Mouse (Mus musculus): ENCODE measurements around the gene Rgs7. TPM values are rescaled to one million over a fixed set of nuclear protein-coding genes. Genes with fewer than 3 reads are reported as not detected.
A peak's percentile ranks its signal among the peaks of the same experiment; 100 is the strongest.

Rgs7 gene
- polyA plus RNA-seq, 1 experiment from 2014 or later = 9.2 TPM

- Histone ChIP-seq H3K27me3 (no peaks in the 10 kb centered on the region), H3K4me2 (no peak overlapping the region), H3K4me1 (no peaks in the 10 kb centered on the region), H3K36me3 (ENCODE audit: poor library complexity, severe bottlenecking) (no peaks in the 10 kb centered on the region), H3K27ac (no peak overlapping the region), H3K9me3 (replicated peaks) (no peaks in the 10 kb centered on the region), H3K9ac (no peak overlapping the region), H3K4me3 (no peak overlapping the region)
- ATAC-seq = no peak; the same call in 1 of the 2 replicates
- 94% methylated on average over 4 of the region's 4 CpGs for WGBS
Observed at GRCm38 (mm10) chr1:175040038-175040437, 452.3 kb downstream of the Rgs7 start.

- Histone ChIP-seq H3K4me2 (no peak overlapping the region), H3K36me3 (ENCODE audit: poor library complexity, severe bottlenecking) (no peaks in the 10 kb centered on the region), H3K4me3 (no peak overlapping the region), H3K9ac (no peak overlapping the region), H3K9me3 (replicated peaks) (no peaks in the 10 kb centered on the region), H3K27me3 (no peaks in the 10 kb centered on the region), H3K27ac (no peak overlapping the region), H3K4me1 (no peaks in the 10 kb centered on the region)
- ATAC-seq = peak; percentile 62; the same call in 1 of the 2 replicates
- 11% methylated on average over 6 of the region's 6 CpGs for WGBS
Observed at GRCm38 (mm10) chr1:175039567-175039966, 452.7 kb downstream of the Rgs7 start.

- Histone ChIP-seq H3K4me3 (no peak overlapping the region), H3K4me2 (no peak overlapping the region), H3K27ac (no peak overlapping the region), H3K9me3 (replicated peaks) (no peaks in the 10 kb centered on the region), H3K27me3 (no peaks in the 10 kb centered on the region), H3K4me1 (peaks cover 3% of the 10 kb centered on the region; the same call in 1 of the 2 replicates), H3K9ac (no peak overlapping the region), H3K36me3 (ENCODE audit: poor library complexity, severe bottlenecking) (no peaks in the 10 kb centered on the region)
- WGBS = 93% methylated on average over 5 of the region's 5 CpGs
- ATAC-seq = no peak
Observed at GRCm38 (mm10) chr1:175035461-175035860, 456.8 kb downstream of the Rgs7 start.

- Histone ChIP-seq H3K36me3 (ENCODE audit: poor library complexity, severe bottlenecking) (no peaks in the 10 kb centered on the region), H3K27ac (no peak overlapping the region), H3K4me2 (no peak overlapping the region), H3K4me3 (no peak overlapping the region), H3K9me3 (replicated peaks) (no peaks in the 10 kb centered on the region), H3K9ac (no peak overlapping the region), H3K4me1 (peaks cover 7% of the 10 kb centered on the region; the same call in 1 of the 2 replicates), H3K27me3 (no peaks in the 10 kb centered on the region)
- 32% methylated on average over 6 of the region's 6 CpGs for WGBS
- peak; percentile 34; the same call in 1 of the 2 replicates for ATAC-seq
Observed at GRCm38 (mm10) chr1:175032015-175032414, 460.3 kb downstream of the Rgs7 start.

DNA sequence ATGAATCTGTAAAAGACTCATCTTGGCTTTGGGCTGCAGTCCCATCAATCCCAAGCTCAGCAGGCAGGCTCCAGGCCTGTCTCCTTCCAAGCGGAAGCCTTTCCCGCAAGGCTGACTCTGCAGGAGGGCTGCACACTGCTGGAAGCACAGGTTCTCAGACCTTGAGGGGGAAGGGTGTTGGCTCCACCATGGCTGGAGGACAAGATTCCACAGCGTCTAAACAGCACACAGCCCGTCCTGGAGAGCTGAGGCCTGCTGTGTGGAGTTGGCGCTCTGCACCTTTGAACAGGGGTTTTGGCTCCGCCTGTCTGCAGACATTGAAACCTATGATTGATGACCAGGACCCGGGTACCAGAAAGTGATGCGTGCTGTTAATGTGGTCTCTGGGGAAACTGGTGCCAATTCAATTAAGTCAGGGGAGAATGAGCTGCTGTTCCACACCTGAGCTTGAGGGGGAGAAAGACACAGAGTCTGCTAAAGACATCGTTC lies 463.5 kb downstream of the Rgs7 start:
- Histone ChIP-seq H3K27me3 (no peaks in the 10 kb centered on the region), H3K9ac (no peak overlapping the region), H3K9me3 (replicated peaks) (no peaks in the 10 kb centered on the region), H3K27ac (no peak overlapping the region), H3K4me2 (no peak overlapping the region), H3K4me3 (no peak overlapping the region), H3K4me1 (peaks cover 7% of the 10 kb centered on the region; the same call in 1 of the 2 replicates), H3K36me3 (ENCODE audit: poor library complexity, severe bottlenecking) (no peaks in the 10 kb centered on the region)
- peak; percentile 41; the same call in 1 of the 2 replicates for ATAC-seq
- WGBS = 20% methylated on average over 9 of the region's 9 CpGs

DNA sequence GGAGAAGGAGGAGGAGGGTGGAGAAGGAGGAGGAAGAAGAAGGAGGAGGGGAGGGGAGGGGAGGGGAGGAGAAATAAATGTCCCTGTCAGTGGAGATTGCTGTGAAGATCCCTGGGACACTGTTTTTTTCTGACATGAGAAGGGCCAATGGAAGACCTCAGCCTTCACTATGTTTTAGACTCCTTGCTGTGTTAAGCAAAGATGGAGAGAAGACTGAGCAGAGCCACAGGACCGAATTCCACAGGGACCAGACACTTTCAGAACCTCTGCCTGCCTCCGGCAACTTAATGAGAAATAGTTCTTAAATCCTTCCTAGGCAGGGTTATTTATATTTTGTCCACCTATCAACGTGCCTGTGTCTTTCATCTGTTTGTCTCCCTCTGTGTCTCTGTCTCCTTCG lies 464.0 kb downstream of the Rgs7 start:
- no peaks in the 10 kb centered on the region for H3K9me3 ChIP-seq (replicated peaks)
- H3K4me1 ChIP-seq = peaks cover 7% of the 10 kb centered on the region; the same call in 1 of the 2 replicates

DNA sequence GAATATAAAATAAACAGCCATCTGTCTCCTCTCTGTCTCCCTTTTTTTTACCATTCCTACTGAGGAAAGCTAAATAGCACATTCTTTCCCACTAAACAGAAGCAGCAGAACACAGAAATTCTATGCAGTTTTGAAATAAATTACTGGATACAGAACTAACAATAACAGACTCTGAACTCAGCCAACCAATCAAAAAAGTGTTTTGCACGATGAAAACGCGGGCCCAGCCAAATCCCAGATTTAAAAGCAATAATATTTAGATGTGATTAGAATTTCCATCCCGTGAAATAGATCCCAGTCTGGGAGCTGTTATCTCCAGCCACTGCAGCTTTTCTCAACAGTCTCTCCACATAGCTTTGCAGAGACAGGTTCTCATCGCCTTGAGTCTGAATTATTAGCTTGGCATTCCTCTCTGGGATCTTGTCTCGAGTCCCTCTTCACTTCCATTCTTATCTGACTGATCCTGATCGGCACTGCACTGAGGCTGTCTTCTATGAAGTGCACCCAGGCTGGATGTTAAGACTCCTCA lies 466.5 kb downstream of the Rgs7 start:
- no peak for ATAC-seq
- Histone ChIP-seq H3K4me3 (no peak overlapping the region), H3K27ac (no peak overlapping the region), H3K4me2 (no peak overlapping the region), H3K9ac (no peak overlapping the region), H3K4me1 (0 out of 2 replicates have a peak, but pooled peaks cover 4% of the 10 kb centered on the region), H3K27me3 (no peaks in the 10 kb centered on the region), H3K9me3 (replicated peaks) (no peaks in the 10 kb centered on the region), H3K36me3 (ENCODE audit: poor library complexity, severe bottlenecking) (no peaks in the 10 kb centered on the region)
- 79% methylated on average over 7 of the region's 7 CpGs for WGBS

More for the DNA sequence above, 464.0 kb downstream of the Rgs7 start:
- 22% methylated on average over 4 of the region's 4 CpGs for WGBS
- H3K36me3 ChIP-seq (ENCODE audit: poor library complexity, severe bottlenecking) = no peaks in the 10 kb centered on the region
- no peak for ATAC-seq
- no peak overlapping the region for H3K4me3 ChIP-seq
- H3K4me2 ChIP-seq = no peak overlapping the region
- no peak overlapping the region for H3K9ac ChIP-seq
- H3K27ac ChIP-seq = no peak overlapping the region
- H3K27me3 ChIP-seq = no peaks in the 10 kb centered on the region

DNA sequence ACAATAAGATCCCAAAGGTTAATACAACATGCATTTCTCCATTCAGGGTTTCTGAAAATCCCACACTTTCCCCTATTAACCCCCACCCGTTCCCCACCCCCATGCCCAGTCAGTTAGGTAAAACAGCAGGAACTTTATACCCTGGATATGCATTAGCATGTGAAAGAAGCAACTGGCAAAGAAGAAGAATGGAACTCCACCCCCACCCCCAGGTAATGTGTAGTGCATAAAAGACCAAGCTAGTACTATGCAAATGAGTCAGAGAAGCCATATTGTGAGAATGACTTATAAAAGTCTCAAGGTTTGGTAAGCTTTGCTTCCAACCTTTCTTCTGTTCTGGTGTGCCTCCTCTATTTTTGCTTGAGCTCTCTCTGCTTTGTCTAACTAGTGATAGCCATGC lies 468.2 kb downstream of the Rgs7 start:
- WGBS = 25% methylated on average over 1 of the region's 1 CpGs
- Histone ChIP-seq H3K36me3 (ENCODE audit: poor library complexity, severe bottlenecking) (no peaks in the 10 kb centered on the region), H3K4me1 (0 out of 2 replicates have a peak, but pooled peaks cover 4% of the 10 kb centered on the region), H3K4me3 (no peak overlapping the region), H3K9me3 (replicated peaks) (no peaks in the 10 kb centered on the region), H3K9ac (no peak overlapping the region), H3K4me2 (no peak overlapping the region), H3K27me3 (no peaks in the 10 kb centered on the region), H3K27ac (no peak overlapping the region)
- no peak for ATAC-seq

Other genes starting within 250 kb of the Rgs7 start
- 0.30 TPM in 1 of 2 replicates, not detected in the other for gene Kmo, start 127.9 kb upstream of the Rgs7 start, polyA plus RNA-seq (2015; fragmentation: Nextera tagmentation; extraction: Ambion mirVana)
- 76.2 and 78.8 TPM in 2 replicates for gene Fh1, start 133.1 kb upstream of the Rgs7 start, polyA plus RNA-seq (2015; fragmentation: Nextera tagmentation; extraction: Ambion mirVana)
- gene Opn3, start 200.3 kb upstream of the Rgs7 start, polyA plus RNA-seq (2015; fragmentation: Nextera tagmentation; extraction: Ambion mirVana) = 4.8 and 5.6 TPM in 2 replicates
- gene Chml, start 200.4 kb upstream of the Rgs7 start, polyA plus RNA-seq (2015; fragmentation: Nextera tagmentation; extraction: Ambion mirVana) = 2.5 and 2.6 TPM in 2 replicates
- gene Wdr64, start 206.1 kb upstream of the Rgs7 start, polyA plus RNA-seq (2015; fragmentation: Nextera tagmentation; extraction: Ambion mirVana) = not detected in 2 replicates